Mouse (Mus musculus): ENCODE results near the gene Lactbl1.

The Lactbl1 gene

DNA sequence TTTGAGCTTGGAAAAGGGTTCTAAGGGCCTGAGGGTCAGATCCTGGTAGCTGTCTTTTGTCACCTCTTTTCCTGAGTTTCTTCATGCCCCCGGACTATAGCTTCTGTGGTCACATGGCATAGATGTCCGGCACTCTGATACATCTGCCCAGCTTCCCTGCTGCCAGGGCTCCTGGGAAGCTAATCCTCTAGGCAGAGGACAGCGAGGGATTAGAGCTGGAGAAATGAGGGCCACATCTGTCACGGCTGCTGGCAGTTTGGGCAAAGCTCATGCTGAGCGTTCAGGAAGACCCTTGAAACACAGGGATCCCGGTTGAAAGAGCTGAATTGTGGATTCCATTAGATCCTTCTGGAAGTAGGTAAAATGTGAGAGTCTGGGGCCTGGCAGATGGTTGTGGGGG is at the start of gene Lactbl1:
Gene Lactbl1 (plus strand): TSS at position 234 of the 400 bp plus-strand sequence.
- no peak for DNase-seq (ENCODE audit: low spot score)

DNA sequence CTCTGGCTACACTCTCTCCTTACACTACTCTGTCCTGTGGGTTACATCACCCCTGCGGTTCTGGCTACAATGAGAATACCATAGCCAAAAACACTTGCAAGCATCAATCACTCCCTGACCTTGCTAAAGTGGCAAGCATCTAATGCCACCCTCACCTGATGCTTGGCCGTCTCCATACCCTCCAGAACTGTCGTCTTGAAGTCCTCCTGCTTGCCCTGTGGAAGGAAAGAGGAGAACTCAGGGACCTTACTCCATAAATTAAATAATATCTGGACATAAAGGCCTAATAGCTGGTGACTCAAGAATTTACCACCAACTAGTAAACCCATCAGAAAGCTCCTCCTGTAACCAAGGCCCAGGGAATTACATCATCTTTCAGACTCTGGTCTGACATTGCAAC is 40.5 kb upstream of the Lactbl1 start:
- no peak for DNase-seq (ENCODE audit: low spot score)

DNA sequence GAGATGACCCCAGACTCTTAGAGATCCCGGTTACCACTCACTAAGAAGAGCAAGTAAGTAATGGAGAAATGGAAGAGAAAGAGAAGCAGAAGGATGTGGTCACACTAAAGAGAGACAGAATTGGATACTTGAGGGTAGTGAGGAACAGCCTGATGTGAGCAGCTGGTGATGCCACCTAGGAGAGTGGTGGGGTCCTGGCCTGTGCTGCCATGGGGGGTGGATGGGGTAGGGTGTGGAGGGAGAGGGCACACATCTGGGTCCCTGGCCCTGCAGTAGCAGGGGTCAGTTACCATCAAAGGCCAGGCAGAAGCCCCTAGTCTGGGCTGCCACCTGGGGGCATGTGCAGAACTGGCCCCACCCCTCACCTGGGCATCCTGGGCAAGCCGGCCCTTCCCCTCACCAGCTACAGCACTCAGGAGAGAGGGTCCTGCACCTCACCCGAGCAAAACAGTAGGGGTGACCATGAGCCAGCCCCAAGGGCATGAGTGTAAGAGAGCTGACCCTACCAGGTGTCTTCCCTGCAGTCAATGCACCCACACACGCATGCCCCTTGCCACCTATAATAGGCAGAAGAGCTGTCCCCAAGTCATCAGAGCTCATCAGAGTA is 35.1 kb upstream of the Lactbl1 start:
- no peak for DNase-seq (ENCODE audit: low spot score)

DNA sequence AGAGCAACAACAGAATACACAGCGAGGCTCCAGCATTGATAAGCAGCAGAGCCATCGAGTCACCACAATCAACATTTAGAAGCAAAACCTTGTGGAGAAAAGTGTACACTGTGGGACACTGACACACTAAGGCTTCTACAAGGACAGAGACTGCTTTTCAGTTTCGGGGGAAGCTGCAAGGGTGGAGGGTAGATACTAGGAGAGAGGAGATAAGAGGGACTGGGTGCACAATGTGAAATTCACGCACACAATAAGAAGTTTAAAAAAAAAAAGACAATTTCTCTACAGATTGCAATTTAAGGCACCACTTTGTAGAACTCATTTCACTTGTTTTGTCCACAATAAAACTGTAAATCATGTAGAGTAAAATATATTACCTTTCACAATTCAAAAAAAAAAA is 34.4 kb upstream of the Lactbl1 start:
- DNase-seq (ENCODE audit: low spot score): no peak

DNA sequence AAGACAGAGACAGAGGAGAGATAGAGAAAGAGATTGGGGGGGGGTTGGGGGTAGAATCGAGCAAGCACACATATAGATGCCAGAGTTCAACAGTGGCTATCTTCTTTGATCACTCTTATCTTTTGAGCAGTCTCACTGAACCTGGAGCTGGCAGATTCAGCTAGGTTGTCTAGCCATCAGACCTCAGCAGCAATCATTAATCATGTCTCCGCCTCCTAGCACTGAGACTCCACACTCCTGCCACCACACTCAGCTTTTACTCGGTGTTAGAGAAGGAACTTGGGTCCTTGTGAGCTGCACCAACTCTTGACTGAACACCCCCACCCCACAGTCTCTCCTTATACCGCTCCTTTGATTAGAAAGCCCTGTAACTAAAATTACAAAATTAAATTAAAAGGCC is 30.3 kb upstream of the Lactbl1 start:
- no peak for DNase-seq (ENCODE audit: low spot score)

DNA sequence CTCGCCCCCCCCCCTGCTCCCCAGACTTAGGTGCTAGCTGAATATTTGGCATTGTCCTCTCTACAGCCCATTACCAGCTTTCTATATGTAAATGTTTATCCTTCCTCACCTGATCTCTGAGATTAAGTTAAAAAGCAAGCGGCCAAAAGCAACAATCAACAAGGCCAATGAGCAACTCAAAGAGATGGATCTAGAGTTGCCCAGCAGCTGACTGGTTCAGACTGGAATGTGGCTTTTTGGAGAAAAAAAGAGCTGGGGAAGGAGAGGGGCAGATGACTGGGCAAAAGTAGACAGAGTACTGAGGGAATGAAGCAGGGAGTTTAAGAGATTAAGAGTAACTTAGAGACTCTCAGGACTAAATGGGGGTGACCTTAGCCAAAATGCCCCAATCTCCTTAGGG is 28.4 kb upstream of the Lactbl1 start:
- DNase-seq (ENCODE audit: low spot score): no peak

DNA sequence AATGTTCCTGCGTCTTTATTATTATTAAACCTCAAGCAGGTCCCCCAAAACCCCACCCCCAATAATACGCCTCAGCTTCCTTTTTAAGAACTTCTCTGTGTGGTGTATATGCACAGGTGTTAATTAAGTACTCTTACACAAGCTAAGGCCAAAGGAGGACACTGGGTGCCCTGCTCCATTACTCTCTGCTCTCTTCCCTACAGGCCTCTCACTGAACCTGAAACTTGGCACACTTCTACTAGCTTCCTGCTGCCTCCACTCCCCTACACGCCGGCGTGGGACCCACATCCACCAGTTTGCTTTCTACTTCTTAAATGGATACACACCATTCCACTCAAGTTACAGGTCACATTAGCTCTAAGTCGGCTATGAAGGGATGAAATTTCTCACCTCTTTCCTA is 27.2 kb upstream of the Lactbl1 start:
- no peak for DNase-seq (ENCODE audit: low spot score)

DNA sequence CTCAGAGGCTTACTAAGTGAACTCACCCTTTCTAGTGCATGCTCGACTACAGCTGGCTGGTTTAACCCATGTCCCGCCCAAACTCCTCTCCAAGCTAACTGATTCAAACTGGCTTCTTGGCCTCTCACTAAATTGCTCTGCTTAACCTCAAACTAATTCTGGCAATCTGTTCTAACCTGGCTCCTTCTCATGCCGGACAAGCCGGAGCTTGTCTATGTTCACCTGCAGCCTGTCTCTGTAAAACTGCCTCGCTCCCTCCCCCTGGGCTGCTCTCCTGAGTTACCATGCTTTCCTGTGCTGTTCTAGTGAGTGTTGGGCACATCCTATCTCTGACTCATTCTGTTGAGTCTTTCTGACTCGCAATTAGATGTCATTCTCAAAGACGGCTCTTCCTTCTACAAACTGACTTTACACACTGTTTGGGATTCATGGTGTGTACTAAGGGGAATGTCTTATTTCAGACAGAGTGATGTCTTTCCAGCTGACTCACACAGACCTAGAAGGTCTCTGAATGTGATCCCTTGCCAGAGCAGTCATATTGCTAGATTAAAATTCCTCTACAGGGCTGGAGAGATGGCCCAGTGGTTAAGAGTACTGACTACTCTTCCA is 24.0 kb upstream of the Lactbl1 start:
- no peak for DNase-seq (ENCODE audit: low spot score)

DNA sequence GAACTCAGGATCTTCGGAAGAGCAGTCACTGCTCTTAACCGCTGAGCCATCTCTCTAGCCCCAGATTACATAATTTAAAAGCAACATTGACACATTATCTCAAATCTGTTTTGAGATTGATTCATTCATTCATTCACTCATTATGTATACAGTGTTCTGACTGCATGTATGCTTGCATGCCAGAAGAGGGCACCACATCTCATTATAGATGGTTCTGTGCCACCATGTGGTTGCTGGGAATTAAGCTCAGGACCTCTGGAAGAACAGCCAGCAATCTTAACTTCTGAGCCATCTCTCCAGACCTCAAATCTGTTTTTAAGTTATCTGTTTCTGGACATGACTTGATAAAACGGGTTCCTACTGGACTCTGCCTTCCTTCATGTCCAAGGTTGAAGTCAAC is 22.6 kb upstream of the Lactbl1 start:
- no peak for DNase-seq (ENCODE audit: low spot score)

DNA sequence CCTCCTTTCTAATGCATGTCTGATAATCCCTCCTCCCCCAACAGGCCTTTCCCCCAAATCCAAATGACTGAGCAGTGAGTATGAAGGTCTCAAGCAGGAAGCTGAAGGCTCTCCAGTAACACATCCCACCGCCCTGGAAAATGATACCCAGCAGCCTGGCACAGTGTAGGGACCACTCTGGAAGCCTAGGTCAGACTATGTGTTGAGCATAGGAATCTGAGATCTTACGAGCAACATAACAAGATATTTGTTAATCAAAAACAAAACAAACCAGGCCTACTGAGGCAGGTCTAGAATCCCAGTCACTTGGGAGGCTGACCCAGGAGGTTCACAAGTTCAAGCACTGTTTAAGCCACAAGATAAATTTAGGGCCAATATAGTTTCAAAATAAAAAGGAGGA is 21.9 kb upstream of the Lactbl1 start:
- no peak for DNase-seq (ENCODE audit: low spot score)

DNA sequence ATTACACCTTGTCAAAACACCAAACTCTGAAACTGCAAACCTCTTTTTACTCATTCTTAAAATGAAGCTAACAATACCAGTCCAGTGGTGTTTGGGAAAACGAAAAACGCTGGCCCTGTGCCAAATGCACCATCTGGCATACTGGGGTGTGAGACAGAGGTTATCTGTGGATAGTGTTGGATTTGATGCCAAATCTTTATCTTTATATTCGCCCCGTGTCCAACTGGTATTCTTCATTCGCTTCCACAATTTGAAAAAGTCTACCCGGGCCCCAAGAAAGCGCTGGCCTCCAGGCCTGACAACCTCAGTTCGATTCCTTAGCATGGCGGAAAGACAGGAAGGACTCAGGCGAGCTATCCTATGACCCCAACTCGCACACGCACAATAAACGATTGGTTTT is 20.9 kb upstream of the Lactbl1 start:
- DNase-seq (ENCODE audit: low spot score): peak; percentile 28

DNA sequence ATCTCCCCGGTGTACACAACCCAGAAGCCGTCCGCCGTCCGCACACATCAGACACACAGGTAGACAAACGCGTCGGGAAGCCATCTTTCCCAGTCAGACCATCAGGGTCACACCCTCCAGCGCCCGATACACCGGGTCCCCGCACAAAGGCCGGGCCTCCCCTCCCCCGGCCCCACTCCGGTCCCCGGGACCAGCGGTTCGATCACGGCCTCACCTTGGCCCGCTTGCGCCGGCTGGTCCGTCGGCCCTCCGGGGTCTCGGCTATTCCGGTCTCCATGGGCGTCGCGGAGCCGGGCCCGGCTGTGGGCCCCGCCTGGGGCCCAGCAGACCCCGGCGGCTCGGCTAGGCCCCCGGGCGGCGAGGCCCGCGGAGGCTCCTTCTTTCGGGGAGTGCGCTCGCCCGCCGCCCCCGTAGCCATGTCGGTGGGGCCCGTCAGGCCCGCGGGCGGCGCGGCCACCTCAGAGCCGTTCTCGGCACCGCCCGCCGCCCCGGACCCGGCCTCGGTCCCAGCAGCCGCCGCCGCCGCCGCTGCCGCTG is 20.3 kb upstream of the Lactbl1 start:
- DNase-seq (ENCODE audit: low spot score): peak; percentile 31

DNA sequence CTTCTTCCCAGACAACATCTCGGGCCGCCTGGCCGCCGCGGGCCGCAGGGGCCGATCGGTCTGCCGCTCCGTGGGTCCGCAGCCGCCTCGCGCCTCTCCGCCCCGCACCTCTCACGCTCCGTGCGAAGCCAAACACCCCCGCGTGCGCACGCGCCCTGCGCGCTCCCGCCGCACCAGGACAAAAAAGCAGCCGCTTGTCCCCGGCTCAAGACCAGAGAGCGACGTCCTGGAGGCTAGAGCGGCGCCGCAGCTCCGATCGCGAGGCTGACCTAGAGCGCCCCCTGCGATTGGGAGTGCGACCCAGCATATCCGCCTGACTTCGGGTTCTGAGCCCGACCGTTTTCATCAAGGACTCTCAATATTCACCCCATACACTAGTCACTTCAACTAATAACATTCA is 19.9 kb upstream of the Lactbl1 start, which contains the start of gene Kdm1a:
Gene Kdm1a (minus strand): TSS at position 156 of the 400 bp plus-strand sequence.
- peak; percentile 89 for DNase-seq (ENCODE audit: low spot score)

DNA sequence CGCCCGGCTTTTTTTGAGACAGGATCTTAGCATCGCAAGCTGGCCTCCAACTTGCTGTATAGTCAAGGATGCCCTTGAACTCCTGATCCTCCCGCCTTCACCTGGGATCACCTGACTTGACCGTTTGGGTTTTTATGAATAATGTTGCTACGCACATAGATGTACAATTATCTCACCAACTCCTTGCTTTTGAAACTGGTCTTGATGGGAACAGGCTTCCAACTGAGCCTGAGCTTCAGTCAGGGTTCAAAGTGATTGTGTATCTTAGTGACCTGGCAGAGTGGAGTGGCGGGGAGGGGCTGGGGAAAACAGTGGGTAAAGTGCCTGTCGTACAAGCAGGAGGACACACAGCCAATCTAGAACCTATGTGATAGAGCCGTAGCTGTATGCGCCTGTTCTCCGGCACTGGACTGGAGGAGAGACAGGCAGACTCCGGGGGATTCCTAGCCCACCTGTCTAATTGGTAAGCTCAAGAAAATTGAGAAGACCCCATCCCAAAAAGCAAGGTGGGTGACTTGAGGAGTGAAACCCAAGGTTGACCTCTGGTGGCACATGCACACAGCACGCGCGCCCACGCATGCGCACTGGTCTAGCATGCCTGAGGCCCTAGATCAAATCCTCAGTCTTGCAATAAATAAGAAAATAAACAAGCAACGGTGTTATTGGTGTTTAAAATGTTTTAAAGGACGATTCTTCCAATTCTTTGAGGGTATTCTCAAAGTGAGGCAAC is 16.5 kb upstream of the Lactbl1 start:
- no peak for DNase-seq (ENCODE audit: low spot score)

DNA sequence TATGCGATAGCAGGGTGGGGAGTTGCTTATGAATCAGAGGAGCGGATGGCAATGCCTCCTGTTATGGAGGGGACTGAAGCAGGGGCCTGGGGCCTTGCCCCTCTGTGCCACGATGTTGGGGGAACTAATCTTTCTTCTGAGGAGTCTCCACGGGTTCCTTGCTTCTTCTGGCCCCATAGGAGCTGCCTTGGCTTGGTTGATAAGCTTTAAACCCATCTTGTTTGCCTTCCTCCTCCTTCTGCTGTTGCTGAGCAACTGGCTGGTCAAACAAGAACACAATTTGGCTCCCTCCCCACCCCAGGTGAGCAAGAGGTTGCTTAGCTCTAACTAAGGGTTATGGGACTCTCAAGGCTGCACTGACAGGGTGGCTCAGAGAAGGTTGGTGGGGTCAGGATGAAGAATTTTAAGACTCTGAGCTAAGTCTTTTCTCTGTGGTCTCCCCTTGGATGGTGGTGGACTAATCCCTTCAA is 12.0 kb upstream of the Lactbl1 start, which contains the start of gene Tex46:
Gene Tex46 (plus strand): TSS at position 51 of the 470 bp plus-strand sequence.
- no peak for DNase-seq (ENCODE audit: low spot score)

DNA sequence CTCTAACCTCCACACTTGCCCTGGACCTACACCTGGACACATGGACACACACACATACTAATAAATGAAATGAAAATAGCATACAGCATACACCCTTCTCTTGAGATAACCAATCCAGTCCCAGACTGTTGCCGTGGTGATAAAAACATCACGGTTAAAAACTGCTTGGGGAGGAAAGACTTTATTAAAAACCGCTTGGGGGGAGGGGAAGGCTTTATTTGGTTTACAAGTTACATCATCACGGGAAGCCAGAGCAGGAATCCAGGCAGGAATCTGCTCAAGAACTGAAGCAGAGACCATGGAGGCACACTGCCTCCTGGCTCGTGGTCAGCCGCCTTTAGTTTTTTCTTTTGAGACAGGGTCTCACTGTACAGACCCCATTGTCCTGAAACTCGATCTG is 8.8 kb upstream of the Lactbl1 start:
- no peak for DNase-seq (ENCODE audit: low spot score)

DNA sequence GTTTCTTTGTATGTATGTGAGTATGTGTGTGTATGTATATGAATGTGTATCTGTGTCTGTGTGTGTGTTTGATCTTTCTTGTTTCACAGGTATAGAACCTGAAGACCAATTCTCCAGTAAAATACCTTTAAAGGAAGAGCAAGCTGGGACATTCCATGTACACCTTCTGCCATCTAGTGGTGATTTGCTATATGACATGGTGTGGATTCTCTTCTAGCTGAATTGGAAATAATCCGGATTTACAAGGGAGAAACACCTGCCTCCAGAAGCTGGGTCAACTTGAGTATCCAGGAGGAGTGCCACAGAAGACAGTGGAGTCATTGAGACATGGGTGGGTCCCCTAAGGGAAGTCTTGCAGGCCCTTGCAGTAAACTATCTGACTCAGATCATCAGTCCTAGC is 1.1 kb upstream of the Lactbl1 start:
- no peak for DNase-seq (ENCODE audit: low spot score)

DNA sequence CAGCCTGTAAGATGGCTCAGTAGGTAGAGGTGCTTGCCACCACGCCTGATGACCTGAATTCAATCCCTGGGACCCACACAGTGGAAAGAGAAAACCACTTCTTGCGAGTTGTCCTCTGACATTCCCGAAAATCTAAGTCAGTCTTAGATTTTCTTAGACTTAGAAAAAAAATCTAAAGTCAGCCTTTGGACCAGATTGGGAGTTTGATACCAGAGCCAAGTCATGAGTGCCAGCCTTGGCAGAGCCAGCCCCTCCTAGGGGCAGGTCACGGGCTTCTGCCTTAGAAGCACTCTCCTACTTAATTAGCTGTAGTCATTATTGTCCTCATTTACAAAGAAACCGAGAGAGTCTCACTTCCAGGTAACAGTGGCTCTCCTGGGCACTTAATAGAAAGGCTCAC is 465 bp upstream of the Lactbl1 start:
- no peak for DNase-seq (ENCODE audit: low spot score)

DNA sequence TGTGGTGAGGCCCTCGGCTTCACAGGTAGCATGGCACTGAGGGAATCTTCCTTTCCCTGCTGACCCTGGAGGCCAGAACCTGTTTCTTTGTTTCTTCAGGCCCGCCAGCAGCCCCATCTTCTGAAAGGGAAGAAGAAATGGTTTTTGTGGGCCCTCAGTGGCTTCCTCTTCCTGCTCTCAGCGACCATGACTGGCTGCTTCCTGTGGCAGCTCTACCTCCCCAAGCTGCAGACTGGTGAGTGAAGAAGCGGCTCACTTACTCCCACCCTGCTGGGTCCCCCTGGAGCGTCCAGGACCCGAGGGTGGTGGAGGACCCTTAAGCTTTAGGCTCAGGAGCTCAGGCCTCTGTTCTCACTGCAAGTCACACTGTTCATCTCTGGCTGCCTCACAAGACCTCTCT is 4.2 kb downstream of the Lactbl1 start:
- DNase-seq (ENCODE audit: low spot score): no peak

DNA sequence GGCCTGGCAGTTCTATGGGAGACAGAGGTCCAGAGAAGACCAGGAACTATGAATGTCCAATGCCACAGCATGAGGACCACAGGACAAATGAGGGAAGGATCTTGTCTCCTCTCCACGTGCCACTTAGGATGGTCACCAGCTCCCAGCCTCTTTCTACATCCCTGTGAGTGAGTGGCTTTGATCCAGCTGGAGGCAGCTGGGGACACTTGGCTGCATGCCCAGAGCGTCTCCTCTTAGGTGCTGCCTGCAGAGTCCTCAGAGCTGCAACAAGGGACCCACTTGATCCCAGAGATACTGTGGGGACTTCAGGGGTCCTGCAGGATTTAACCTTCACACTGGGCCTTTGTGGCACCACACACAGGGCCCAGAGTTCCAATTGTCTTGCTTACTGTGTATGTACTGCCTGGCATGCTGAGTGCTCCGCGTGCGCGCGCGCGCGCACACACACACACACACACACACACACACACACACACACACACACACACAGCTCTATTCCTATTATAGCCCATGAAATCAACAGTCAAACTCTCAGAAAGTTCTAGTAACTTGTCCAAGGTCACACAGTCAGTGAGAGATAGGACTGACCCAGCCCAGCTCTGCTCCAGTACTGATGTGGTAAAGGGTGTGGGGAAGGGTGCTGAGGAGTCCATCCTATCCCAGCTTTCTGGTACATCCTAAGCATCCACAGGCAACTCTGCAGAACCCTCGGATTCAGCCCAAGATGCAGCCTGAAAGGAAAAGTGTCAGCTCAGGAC is 9.0 kb downstream of the Lactbl1 start:
- DNase-seq (ENCODE audit: low spot score): no peak

DNA sequence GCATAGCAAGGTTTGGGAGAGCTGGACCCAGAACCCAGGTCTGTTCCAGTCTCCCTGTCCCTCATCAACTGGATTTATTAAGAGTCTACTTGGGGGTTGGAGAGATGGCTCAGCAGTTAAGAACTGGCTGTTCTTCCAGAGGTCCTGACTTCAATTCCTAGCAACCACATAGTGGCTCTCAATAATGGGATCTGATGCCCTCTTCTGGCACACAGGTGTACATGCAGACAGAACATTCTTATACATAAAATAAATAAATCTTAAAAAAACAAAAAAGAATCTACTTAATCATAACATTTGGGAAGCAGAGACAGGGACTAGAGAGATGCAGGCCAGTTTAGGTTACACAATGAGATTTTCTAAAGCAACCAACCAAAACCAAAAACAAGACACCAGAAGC is 13.6 kb downstream of the Lactbl1 start:
- no peak for DNase-seq (ENCODE audit: low spot score)

DNA sequence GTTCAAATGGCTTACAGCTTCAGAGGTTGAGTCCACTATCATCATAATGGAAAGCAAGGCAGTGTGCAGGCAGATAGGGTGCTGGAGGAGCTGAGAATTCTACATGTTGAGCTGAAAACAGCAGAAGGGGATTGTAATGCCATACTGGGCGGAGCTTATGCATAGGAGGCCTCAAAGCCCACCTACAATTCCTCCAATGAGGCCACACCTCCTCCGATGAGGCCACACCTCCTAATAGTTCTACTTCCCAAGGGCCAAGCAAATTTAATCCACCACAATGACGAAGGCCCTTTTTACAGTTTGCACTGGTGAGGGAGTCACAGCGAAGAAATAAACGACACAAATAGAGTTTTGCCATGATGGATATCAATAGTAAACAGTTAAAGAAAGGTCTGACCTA is 14.1 kb downstream of the Lactbl1 start:
- DNase-seq (ENCODE audit: low spot score): no peak

All from ovary, postnatal 10 days (tissue).